Mouse (Mus musculus) brain, adult 2 months (tissue): ENCODE measurements at regions not wholly inside any gene's neighbourhood (a gene's known extent, or its start where the extent isn't known, plus 50 kb on each side); places are given as distances from the start of the nearest gene placed in this dataset.

ENCODE experiments used
- DNase-seq: peaks from one replicate; pipeline ENCODE4 v3.0.0; 2011; ENCODE audit warnings: low read depth, low spot score

- DNase-seq, result no peak
Measured at GRCm38 (mm10) chr8:89365430-89365829, 321.5 kb upstream of the Sall1 start.

- DNase-seq, result peak; percentile 71
Measured at GRCm38 (mm10) chr8:89358411-89358810, 314.4 kb upstream of the Sall1 start.

- no peak for DNase-seq
Measured at GRCm38 (mm10) chr8:89345547-89345946, 301.6 kb upstream of the Sall1 start.

- DNase-seq, result no peak
Measured at GRCm38 (mm10) chr8:89341686-89342085, 297.7 kb upstream of the Sall1 start.

- DNase-seq, result no peak
Measured at GRCm38 (mm10) chr8:89335416-89335815, 291.5 kb upstream of the Sall1 start.

- DNase-seq, result no peak
Measured at GRCm38 (mm10) chr8:89325751-89326351, 281.9 kb upstream of the Sall1 start.

- no peak for DNase-seq
Measured at GRCm38 (mm10) chr8:89325248-89325645, 281.3 kb upstream of the Sall1 start.

GRCm38 (mm10) chr8:89324462-89325247 is 280.7 kb upstream of the Sall1 start:
- no peak for DNase-seq

GRCm38 (mm10) chr8:89317514-89318289 is 273.7 kb upstream of the Sall1 start:
- DNase-seq, result peak; percentile 67

GRCm38 (mm10) chr8:89316566-89317175 is 272.7 kb upstream of the Sall1 start:
- DNase-seq, result no peak

GRCm38 (mm10) chr8:89314907-89315306 is 270.9 kb upstream of the Sall1 start:
- DNase-seq, result no peak

GRCm38 (mm10) chr8:89310696-89311214 is 266.8 kb upstream of the Sall1 start:
- no peak for DNase-seq

GRCm38 (mm10) chr8:89309591-89309990 is 265.6 kb upstream of the Sall1 start:
- DNase-seq, result no peak

- no peak for DNase-seq
Measured at GRCm38 (mm10) chr8:89308950-89309349, 265.0 kb upstream of the Sall1 start.

- peak; percentile 29 for DNase-seq
Measured at GRCm38 (mm10) chr8:89308532-89308931, 264.6 kb upstream of the Sall1 start.

- DNase-seq, result no peak
Measured at GRCm38 (mm10) chr8:89307601-89308000, 263.6 kb upstream of the Sall1 start.

GRCm38 (mm10) chr8:89307085-89307484 is 263.1 kb upstream of the Sall1 start:
- no peak for DNase-seq

- no peak for DNase-seq
Measured at GRCm38 (mm10) chr8:89304116-89304515, 260.2 kb upstream of the Sall1 start.

- DNase-seq, result no peak
Measured at GRCm38 (mm10) chr8:89303326-89303725, 259.4 kb upstream of the Sall1 start.

GRCm38 (mm10) chr8:89299637-89300036 is 255.7 kb upstream of the Sall1 start:
- DNase-seq, result no peak

- no peak for DNase-seq
Measured at GRCm38 (mm10) chr8:89295686-89296085, 251.7 kb upstream of the Sall1 start.

- DNase-seq, result no peak
Measured at GRCm38 (mm10) chr8:89289017-89289416, 245.1 kb upstream of the Sall1 start.
